Mouse (Mus musculus) E14TG2a.4 (cell line): ENCODE results near the gene Coro1c.

Source experiments
- CTCF ChIP-seq: conservative IDR thresholded peaks from 2 replicates; pipeline ENCODE4 v1.5.1; 2014; ENCODE audit warnings: low read length
- NANOG ChIP-seq: IDR thresholded peaks from 2 replicates; pipeline ENCODE4 v1.6.1; 2014; ENCODE audit warnings: borderline replicate concordance, low read length, mixed read lengths
- POU5F1 ChIP-seq: IDR thresholded peaks from 2 replicates; pipeline ENCODE4 v1.6.1; 2014; ENCODE audit warnings: low read length, borderline replicate concordance

DNA sequence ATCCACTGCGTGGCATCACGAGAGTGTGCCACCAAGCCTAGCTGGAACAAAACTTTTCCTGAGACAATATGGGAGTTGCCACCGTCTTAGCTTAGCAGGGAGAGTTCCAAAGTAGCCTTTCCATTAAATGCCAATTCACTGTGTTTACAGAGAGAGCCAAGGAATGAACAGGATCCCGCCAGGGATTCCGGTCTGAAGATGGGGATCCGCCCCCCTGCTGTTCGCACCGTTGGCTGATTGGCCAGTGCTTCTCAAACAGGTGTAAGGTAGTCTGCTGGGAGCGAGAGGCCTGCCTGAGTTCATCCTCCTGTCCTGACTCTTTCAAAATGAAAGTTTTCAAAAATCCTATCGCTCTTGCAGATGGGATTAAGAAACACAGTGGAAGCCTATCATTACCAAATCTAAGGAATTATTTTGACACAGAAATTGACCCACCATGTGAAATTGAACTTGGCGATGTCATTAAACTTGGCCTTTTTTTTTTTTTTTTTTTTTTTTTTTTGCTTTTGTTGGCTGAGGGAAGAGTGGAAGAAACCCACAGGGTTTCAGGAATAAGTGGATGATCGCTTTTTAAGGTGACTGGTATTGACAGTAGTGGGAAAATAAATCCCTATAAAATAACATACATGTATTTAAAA is 30.8 kb upstream of the Coro1c start:
- TF ChIP-seq CTCF = no peak
- no peak for TF ChIP-seq POU5F1
- no peak for TF ChIP-seq NANOG
